Mouse (Mus musculus): Measurements from ENCODE around the gene 4933411K16Rik. TPM values are rescaled to one million over a fixed set of nuclear protein-coding genes. Genes with fewer than 3 reads are reported as not detected.

Gene 4933411K16Rik
- polyA plus RNA-seq, 1 experiment from 2014 or later = 2.7 TPM

GRCm38 (mm10) chr19:42016251-42016650, 35.8 kb upstream of the 4933411K16Rik start:
- ATAC-seq = no peak
- POLR2A ChIA-PET = interaction anchor here (1.0 to 2.7 kb wide), 4 partner anchors 10 to 34 kb away, joined by 3 to 15 read pairs (median 6); partner anchors contain the start of gene Ubtd1
- in situ Hi-C loops (cut with MboI; ENCODE audit: low pct_unique_long_range_greater_than_20kb) = no loop called here
- no peak for TF ChIP-seq CTCF (IDR thresholded peaks at IDR 0.05)
- H3K27me3 ChIP-seq = no peaks in the 10 kb centered on the region
- CTCF ChIA-PET = interaction anchor here (0.9 to 3.6 kb wide), 8 partner anchors 9 to 37 kb away, joined by 3 to 17 read pairs (median 4); partner anchors contain the start of gene Ankrd2
- DNase-seq (ENCODE audit: low read depth, low spot score) = no peak

GRCm38 (mm10) chr19:42016840-42017239, 35.2 kb upstream of the 4933411K16Rik start:
- ChIA-PET POLR2A (interaction anchor here (0.7 to 2.7 kb wide), 7 partner anchors 8 to 78 kb away, joined by 3 to 15 read pairs (median 4); partner anchors contain the start of genes Hoga1 and Ubtd1), CTCF (interaction anchor here (0.7 to 3.3 kb wide), 9 partner anchors 9 to 38 kb away, joined by 3 to 17 read pairs (median 4); no protein-coding TSS in a partner anchor)
- in situ Hi-C loops (cut with MboI; ENCODE audit: low pct_unique_long_range_greater_than_20kb) = no loop called here
- no peaks in the 10 kb centered on the region for H3K27me3 ChIP-seq
- ATAC-seq (peak; percentile 82), DNase-seq (ENCODE audit: low read depth, low spot score) (peak; percentile 91)
- no peak for TF ChIP-seq CTCF (IDR thresholded peaks at IDR 0.05)

GRCm38 (mm10) chr19:42017399-42018247, 34.4 kb upstream of the 4933411K16Rik start:
- no peak for DNase-seq (ENCODE audit: low read depth, low spot score)
- ATAC-seq = peak; percentile 29
- no peak for TF ChIP-seq CTCF (IDR thresholded peaks at IDR 0.05)
- in situ Hi-C loops (cut with MboI; ENCODE audit: low pct_unique_long_range_greater_than_20kb) = no loop called here
- H3K27me3 ChIP-seq = no peaks in the 10 kb centered on the region
- ChIA-PET POLR2A (interaction anchor here (0.7 to 2.7 kb wide), 5 partner anchors 12 to 79 kb away, joined by 3 to 15 read pairs (median 4); partner anchors contain the start of genes Hoga1 and Ubtd1), CTCF (interaction anchor here (0.7 to 3.3 kb wide), 7 partner anchors 9 to 39 kb away, joined by 3 to 17 read pairs (median 4); no protein-coding TSS in a partner anchor)

DNA sequence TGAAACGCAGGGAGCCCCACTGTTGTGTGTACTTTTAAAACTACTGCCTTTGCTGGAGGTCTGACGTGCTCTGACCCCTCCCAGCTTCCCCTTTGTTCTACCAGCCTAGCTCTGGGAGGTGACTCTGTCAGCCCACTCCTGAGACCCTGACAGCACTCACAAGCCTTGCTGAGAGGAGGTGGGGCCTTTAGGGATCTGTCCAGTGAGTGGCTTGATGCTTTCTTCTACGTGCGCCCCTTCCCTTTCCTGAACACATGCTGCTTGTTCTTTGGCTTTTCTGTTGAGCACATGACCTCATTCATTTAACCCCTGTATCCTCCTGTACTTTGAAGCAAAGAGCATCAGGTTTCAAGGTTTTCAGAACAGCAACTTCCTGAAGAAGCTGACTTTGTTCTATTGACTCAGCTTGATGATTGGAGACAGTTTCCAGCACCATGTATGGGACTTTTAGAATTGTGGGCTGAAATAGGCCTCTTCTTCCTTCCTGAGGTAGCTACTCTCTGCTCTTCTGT, 33.0 kb upstream of the 4933411K16Rik start:
- no peak for DNase-seq (ENCODE audit: low read depth, low spot score)
- ChIA-PET POLR2A (interaction anchor here (0.6 to 0.7 kb wide), 2 partner anchors 11 to 72 kb away, joined by 3 to 4 read pairs; no protein-coding TSS in a partner anchor), CTCF (interaction anchor here (2.1 to 3.2 kb wide), 3 partner anchors 8 to 37 kb away, joined by 6 to 17 read pairs (median 9); partner anchors contain the start of genes Ankrd2 and Ubtd1)
- in situ Hi-C loops (cut with MboI; ENCODE audit: low pct_unique_long_range_greater_than_20kb) = no loop called here
- TF ChIP-seq CTCF (IDR thresholded peaks at IDR 0.05) = no peak
- no peaks in the 10 kb centered on the region for H3K27me3 ChIP-seq
- ATAC-seq = no peak

GRCm38 (mm10) chr19:42021681-42022541, 30.1 kb upstream of the 4933411K16Rik start:
- CTCF ChIA-PET = interaction anchor here (1.0 to 1.9 kb wide), 6 partner anchors 13 to 69 kb away, joined by 3 to 8 read pairs (median 4); partner anchors contain the start of gene Ankrd2
- ATAC-seq = no peak
- in situ Hi-C loops (cut with MboI; ENCODE audit: low pct_unique_long_range_greater_than_20kb) = no loop called here
- POLR2A ChIA-PET = interaction anchor here (0.7 to 1.4 kb wide), 2 partner anchors 26 to 33 kb away, joined by 3 to 4 read pairs; no protein-coding TSS in a partner anchor
- DNase-seq (ENCODE audit: low read depth, low spot score) = no peak
- TF ChIP-seq CTCF (IDR thresholded peaks at IDR 0.05) = no peak
- no peaks in the 10 kb centered on the region for H3K27me3 ChIP-seq

GRCm38 (mm10) chr19:42022542-42022848, 29.6 kb upstream of the 4933411K16Rik start:
- no peaks in the 10 kb centered on the region for H3K27me3 ChIP-seq
- POLR2A ChIA-PET = interaction anchor here (1.4 to 1.6 kb wide), 2 partner anchors 27 to 41 kb away, joined by 4 read pairs; partner anchors contain the start of gene Ubtd1
- no peak for TF ChIP-seq CTCF (IDR thresholded peaks at IDR 0.05)
- ATAC-seq = no peak
- no peak for DNase-seq (ENCODE audit: low read depth, low spot score)
- in situ Hi-C loops (cut with MboI; ENCODE audit: low pct_unique_long_range_greater_than_20kb) = no loop called here
- CTCF ChIA-PET = interaction anchor here (1.1 to 1.9 kb wide), 5 partner anchors 13 to 70 kb away, joined by 3 to 8 read pairs (median 4); partner anchors contain the start of gene Ankrd2

- DNase-seq (ENCODE audit: low read depth, low spot score) (no peak), ATAC-seq (peak; percentile 80)
- in situ Hi-C loops (cut with MboI; ENCODE audit: low pct_unique_long_range_greater_than_20kb) = loop anchor here (5.0 kb wide), 1 partner anchor 39 kb away; no protein-coding TSS in a partner anchor
- CTCF ChIA-PET = interaction anchor here (0.7 to 4.3 kb wide), 33 partner anchors 9 to 179 kb away, joined by 3 to 35 read pairs (median 5); partner anchors contain the start of genes 4933411K16Rik, Ankrd2, Exosc1 and Hoga1
- POLR2A ChIA-PET = interaction anchor here (0.6 to 2.0 kb wide), 4 partner anchors 12 to 156 kb away, joined by 3 to 6 read pairs (median 4); partner anchors contain the start of gene Ubtd1
- TF ChIP-seq CTCF (IDR thresholded peaks at IDR 0.05) = peak; percentile 97
- no peaks in the 10 kb centered on the region for H3K27me3 ChIP-seq
Observed at GRCm38 (mm10) chr19:42026158-42026557, 25.9 kb upstream of the 4933411K16Rik start.

- POLR2A ChIA-PET = no interaction called here
- ATAC-seq (no peak), DNase-seq (ENCODE audit: low read depth, low spot score) (no peak)
- in situ Hi-C loops (cut with MboI; ENCODE audit: low pct_unique_long_range_greater_than_20kb) = loop anchor here (5.0 kb wide), 1 partner anchor 41 kb away; no protein-coding TSS in a partner anchor
- H3K27me3 ChIP-seq = no peaks in the 10 kb centered on the region
- TF ChIP-seq CTCF (IDR thresholded peaks at IDR 0.05) = no peak
- CTCF ChIA-PET = interaction anchor here (0.8 to 10.1 kb wide), 5 partner anchors 14 to 135 kb away, joined by 3 to 154 read pairs (median 3); partner anchors contain the start of gene Hoga1
Observed at GRCm38 (mm10) chr19:42031112-42031511, 20.9 kb upstream of the 4933411K16Rik start.

DNA sequence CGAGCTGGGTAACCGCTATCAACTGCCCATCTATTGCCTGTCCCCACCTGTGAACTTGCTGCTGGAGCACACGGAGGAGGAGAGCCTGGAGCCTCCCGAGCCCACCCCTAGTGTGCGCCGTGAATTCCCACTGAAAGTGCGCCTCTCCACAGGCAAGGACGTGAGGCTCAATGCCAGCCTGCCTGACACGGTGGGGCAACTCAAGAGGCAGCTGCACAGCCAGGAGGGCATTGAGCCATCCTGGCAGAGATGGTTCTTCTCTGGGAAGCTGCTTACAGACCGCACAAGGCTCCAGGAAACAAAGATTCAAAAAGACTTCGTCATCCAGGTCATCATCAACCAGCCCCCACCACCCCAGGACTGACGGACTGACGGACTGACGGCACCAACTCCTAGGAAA, 18.4 kb upstream of the 4933411K16Rik start:
- DNase-seq (ENCODE audit: low read depth, low spot score) = no peak
- no peak for TF ChIP-seq CTCF (IDR thresholded peaks at IDR 0.05)
- no peaks in the 10 kb centered on the region for H3K27me3 ChIP-seq
- ChIA-PET POLR2A (interaction anchor here (0.7 kb wide), 1 partner anchor 46 kb away, joined by 3 read pairs; no protein-coding TSS in a partner anchor), CTCF (interaction anchor here (0.7 to 10.1 kb wide), 2 partner anchors 14 to 39 kb away, joined by 3 to 154 read pairs; no protein-coding TSS in a partner anchor)
- in situ Hi-C loops (cut with MboI; ENCODE audit: low pct_unique_long_range_greater_than_20kb) = loop anchor here (5.0 kb wide), 1 partner anchor 39 kb away; no protein-coding TSS in a partner anchor
- no peak for ATAC-seq
